Mouse (Mus musculus): ENCODE measurements around the gene Drap1. TPM values are rescaled to one million over a fixed set of nuclear protein-coding genes. Genes with fewer than 3 reads are reported as not detected.
"Not testable (repeated sequence)": the region's sequence is repeated elsewhere in the genome, so short reads cannot be mapped to it uniquely, and the experiment has no call there.

Gene Drap1
- polyA plus RNA-seq, 1 experiment: not detected

- TF ChIP-seq POLR2A (IDR thresholded peaks at IDR 0.05; ENCODE audit: insufficient read depth, low read depth, low read length) (no peak), CTCF (IDR thresholded peaks at IDR 0.05; ENCODE audit: insufficient read depth, low read depth, low read length) (no peak)
- WGBS: 7% methylated on average over 7 of the region's 7 CpGs
- H3K4me1 ChIP-seq (ENCODE audit: control insufficient read depth, insufficient read depth, low read length): peaks cover 10% of the 10 kb centered on the region
- peak overlapping the region; percentile 81 for H3K27ac ChIP-seq (ENCODE audit: insufficient read depth, low read depth, low read length)
- H3K4me3 ChIP-seq (ENCODE audit: insufficient read depth, low read depth, low read length): peak overlapping the region; percentile 37
Observed at GRCm38 (mm10) chr19:5405924-5406323, 18.9 kb downstream of the Drap1 start.

GRCm38 (mm10) chr19:5402293-5402692, 22.5 kb downstream of the Drap1 start, which contains the start of gene Tsga10ip:
Tsga10ip (minus strand) TSS chr19:5402526.
- TF ChIP-seq POLR2A (IDR thresholded peaks at IDR 0.05; ENCODE audit: insufficient read depth, low read depth, low read length) (no peak), CTCF (IDR thresholded peaks at IDR 0.05; ENCODE audit: insufficient read depth, low read depth, low read length) (no peak)
- WGBS: 64% methylated on average over 8 of the region's 8 CpGs
- H3K27ac ChIP-seq (ENCODE audit: insufficient read depth, low read depth, low read length): no peak within 1 kb of the TSS
- H3K4me1 ChIP-seq (ENCODE audit: control insufficient read depth, insufficient read depth, low read length): peaks cover 3% of the 10 kb centered on the region
- H3K4me3 ChIP-seq (ENCODE audit: insufficient read depth, low read depth, low read length): no peak within 1 kb of the TSS

GRCm38 (mm10) chr19:5401073-5401472, 23.7 kb downstream of the Drap1 start:
- not testable (repeated sequence) for H3K4me3 ChIP-seq (ENCODE audit: insufficient read depth, low read depth, low read length); H3K27ac ChIP-seq (ENCODE audit: insufficient read depth, low read depth, low read length); H3K4me1 ChIP-seq (ENCODE audit: control insufficient read depth, insufficient read depth, low read length)
- WGBS: 66% methylated on average over 4 of the region's 4 CpGs

- peaks cover 5% of the 10 kb centered on the region for H3K4me1 ChIP-seq (ENCODE audit: control insufficient read depth, insufficient read depth, low read length)
- whole genome bisulfite sequencing: 72% methylated on average over 4 of the region's 4 CpGs
- H3K27ac ChIP-seq (ENCODE audit: insufficient read depth, low read depth, low read length): no peak overlapping the region
- no peak overlapping the region for H3K4me3 ChIP-seq (ENCODE audit: insufficient read depth, low read depth, low read length)
- no peak for TF ChIP-seq CTCF (IDR thresholded peaks at IDR 0.05; ENCODE audit: insufficient read depth, low read depth, low read length)
- no peak for TF ChIP-seq POLR2A (IDR thresholded peaks at IDR 0.05; ENCODE audit: insufficient read depth, low read depth, low read length)
Observed at GRCm38 (mm10) chr19:5395371-5395770, 29.4 kb downstream of the Drap1 start.

- WGBS: 62% methylated on average over 10 of the region's 10 CpGs
- Histone ChIP-seq H3K4me1 (ENCODE audit: control insufficient read depth, insufficient read depth, low read length) (peaks cover 14% of the 10 kb centered on the region), H3K4me3 (ENCODE audit: insufficient read depth, low read depth, low read length) (no peak overlapping the region), H3K27ac (ENCODE audit: insufficient read depth, low read depth, low read length) (no peak overlapping the region)
- TF ChIP-seq POLR2A (IDR thresholded peaks at IDR 0.05; ENCODE audit: insufficient read depth, low read depth, low read length): no peak
- TF ChIP-seq CTCF (IDR thresholded peaks at IDR 0.05; ENCODE audit: insufficient read depth, low read depth, low read length): no peak
Observed at GRCm38 (mm10) chr19:5394168-5394567, 30.6 kb downstream of the Drap1 start.

- H3K4me1 ChIP-seq (ENCODE audit: control insufficient read depth, insufficient read depth, low read length): peaks cover 15% of the 10 kb centered on the region
- TF ChIP-seq POLR2A (IDR thresholded peaks at IDR 0.05; ENCODE audit: insufficient read depth, low read depth, low read length): no peak
- TF ChIP-seq CTCF (IDR thresholded peaks at IDR 0.05; ENCODE audit: insufficient read depth, low read depth, low read length): no peak
- 23% methylated on average over 4 of the region's 4 CpGs for WGBS
- H3K4me3 ChIP-seq (ENCODE audit: insufficient read depth, low read depth, low read length): no peak overlapping the region
- no peak overlapping the region for H3K27ac ChIP-seq (ENCODE audit: insufficient read depth, low read depth, low read length)
Observed at GRCm38 (mm10) chr19:5392892-5393291, 31.9 kb downstream of the Drap1 start.

GRCm38 (mm10) chr19:5390416-5390815, 34.4 kb downstream of the Drap1 start:
- H3K4me1 ChIP-seq (ENCODE audit: control insufficient read depth, insufficient read depth, low read length): peaks cover 20% of the 10 kb centered on the region
- TF ChIP-seq POLR2A (IDR thresholded peaks at IDR 0.05; ENCODE audit: insufficient read depth, low read depth, low read length) (no peak), CTCF (IDR thresholded peaks at IDR 0.05; ENCODE audit: insufficient read depth, low read depth, low read length) (no peak)
- H3K27ac ChIP-seq (ENCODE audit: insufficient read depth, low read depth, low read length): no peak overlapping the region
- 85% methylated on average over 8 of the region's 8 CpGs for WGBS
- no peak overlapping the region for H3K4me3 ChIP-seq (ENCODE audit: insufficient read depth, low read depth, low read length)

- peak overlapping the region; percentile 27 for H3K4me3 ChIP-seq (ENCODE audit: insufficient read depth, low read depth, low read length)
- TF ChIP-seq CTCF (IDR thresholded peaks at IDR 0.05; ENCODE audit: insufficient read depth, low read depth, low read length) (no peak), POLR2A (IDR thresholded peaks at IDR 0.05; ENCODE audit: insufficient read depth, low read depth, low read length) (no peak)
- H3K27ac ChIP-seq (ENCODE audit: insufficient read depth, low read depth, low read length): no peak overlapping the region
- peaks cover 20% of the 10 kb centered on the region for H3K4me1 ChIP-seq (ENCODE audit: control insufficient read depth, insufficient read depth, low read length)
- WGBS: 57% methylated on average over 12 of the region's 12 CpGs
Observed at GRCm38 (mm10) chr19:5389647-5390046, 35.1 kb downstream of the Drap1 start.

- Histone ChIP-seq H3K4me1 (ENCODE audit: control insufficient read depth, insufficient read depth, low read length) (peaks cover 20% of the 10 kb centered on the region), H3K27ac (ENCODE audit: insufficient read depth, low read depth, low read length) (peak within 1 kb of the TSS; percentile 47; the same call in 1 of the 2 replicates), H3K4me3 (ENCODE audit: insufficient read depth, low read depth, low read length) (peak within 1 kb of the TSS; percentile 84)
- 2% methylated on average over 43 of the region's 43 CpGs for WGBS
- TF ChIP-seq CTCF (IDR thresholded peaks at IDR 0.05; ENCODE audit: insufficient read depth, low read depth, low read length) (no peak), POLR2A (IDR thresholded peaks at IDR 0.05; ENCODE audit: insufficient read depth, low read depth, low read length) (peak; percentile 65)
Observed at GRCm38 (mm10) chr19:5388588-5389242, 36.1 kb downstream of the Drap1 start, which contains the start of gene Sart1. Sart1 (minus strand) TSS chr19:5388703.

Measured in olfactory bulb, adult 2 months (tissue).